Mouse (Mus musculus) spleen, postnatal 0 days (tissue): Measurements from ENCODE around the gene Dip2c. TPM values are rescaled to one million over a fixed set of nuclear protein-coding genes. Genes with fewer than 3 reads are reported as not detected.

Experiments used
- polyA plus RNA-seq: library from polyadenylated mRNA; unstranded; fragments of >200 nt; fragmentation: Nextera tagmentation; extraction: Ambion mirVana; gene quantifications from 2 replicates; pipeline ENCODE4 v1.2.1, GENCODE M21; 2015

The Dip2c gene
- 1.2 and 1.5 TPM in 2 replicates for polyA plus RNA-seq

GRCm38 (mm10) chr13:9276322-9276855 lies at the start of gene Dip2c:
Gene Dip2c (plus strand): TSS chr13:9276528.

Other genes starting within 250 kb of the Dip2c start
- gene Larp4b, start 182.6 kb upstream of the Dip2c start, polyA plus RNA-seq, result 30.0 and 31.7 TPM in 2 replicates